Mouse (Mus musculus): Measurements from ENCODE around the gene Tldc2. TPM values are rescaled to one million over a fixed set of nuclear protein-coding genes. Genes with fewer than 3 reads are reported as not detected.

Gene Tldc2
- polyA plus RNA-seq, 1 experiment from 2014 or later = not detected

- peaks cover 76% of the 10 kb centered on the region for H3K27me3 ChIP-seq
- peaks cover 35% of the 10 kb centered on the region for H3K4me1 ChIP-seq (replicated peaks)
- H3K4me3 ChIP-seq (replicated peaks) = peak within 1 kb of the TSS; percentile 65
- H3K9me3 ChIP-seq (replicated peaks) = no peaks in the 10 kb centered on the region
- peak; percentile 69 for ATAC-seq (ENCODE audit: low read depth)
- WGBS (ENCODE audit: insufficient replicate concordance) = under 1% methylated on average over 102 of the region's 136 CpGs
- no peak for DNase-seq
- H3K9ac ChIP-seq = peak within 1 kb of the TSS; percentile 73
- H3K36me3 ChIP-seq = no peaks in the 10 kb centered on the region
- H3K27ac ChIP-seq = peak within 1 kb of the TSS; percentile 61
- peak within 1 kb of the TSS; percentile 70 for H3K4me2 ChIP-seq
These were observed 7.8 kb upstream of the Tldc2 start, which contains the start of gene Soga1 for GRCm38 (mm10) chr2:157078793-157079700. Soga1 (minus strand) TSS chr2:157079254.

GRCm38 (mm10) chr2:157079701-157080180 is 7.1 kb upstream of the Tldc2 start:
- Histone ChIP-seq H3K27ac (peak overlapping the region; percentile 61; the same call in 1 of the 2 replicates), H3K27me3 (peaks cover 76% of the 10 kb centered on the region), H3K36me3 (no peaks in the 10 kb centered on the region), H3K4me2 (peak overlapping the region; percentile 70), H3K4me3 (replicated peaks) (peak overlapping the region; percentile 65), H3K9ac (0 out of 2 replicates have a peak overlapping the region, but pooled peaks have one; percentile 33), H3K4me1 (replicated peaks) (peaks cover 28% of the 10 kb centered on the region), H3K9me3 (replicated peaks) (no peaks in the 10 kb centered on the region)
- DNase-seq (no peak), ATAC-seq (ENCODE audit: low read depth) (no peak)
- 13% methylated on average over 16 of the region's 16 CpGs for WGBS (ENCODE audit: insufficient replicate concordance)

GRCm38 (mm10) chr2:157081331-157081730 is 5.5 kb upstream of the Tldc2 start:
- no peak overlapping the region for H3K27ac ChIP-seq
- H3K36me3 ChIP-seq = no peaks in the 10 kb centered on the region
- H3K27me3 ChIP-seq = peaks cover 70% of the 10 kb centered on the region
- DNase-seq (no peak), ATAC-seq (ENCODE audit: low read depth) (no peak)
- 77% methylated on average over 8 of the region's 8 CpGs for WGBS (ENCODE audit: insufficient replicate concordance)
- H3K9ac ChIP-seq = no peak overlapping the region
- peaks cover 15% of the 10 kb centered on the region for H3K4me1 ChIP-seq (replicated peaks)
- H3K4me2 ChIP-seq = no peak overlapping the region
- no peak overlapping the region for H3K4me3 ChIP-seq (replicated peaks)
- no peaks in the 10 kb centered on the region for H3K9me3 ChIP-seq (replicated peaks)

- DNase-seq = no peak
- Histone ChIP-seq H3K4me1 (replicated peaks) (peaks cover 9% of the 10 kb centered on the region), H3K9ac (no peak overlapping the region), H3K9me3 (replicated peaks) (no peaks in the 10 kb centered on the region), H3K4me3 (replicated peaks) (no peak overlapping the region), H3K27me3 (peaks cover 64% of the 10 kb centered on the region), H3K36me3 (no peaks in the 10 kb centered on the region), H3K4me2 (no peak overlapping the region), H3K27ac (no peak overlapping the region)
- WGBS (ENCODE audit: insufficient replicate concordance) = 14% methylated on average over 7 of the region's 7 CpGs
- no peak for ATAC-seq (ENCODE audit: low read depth)
These were observed 4.9 kb upstream of the Tldc2 start for GRCm38 (mm10) chr2:157081960-157082359.

- Histone ChIP-seq H3K4me2 (no peak overlapping the region), H3K36me3 (no peaks in the 10 kb centered on the region), H3K4me3 (replicated peaks) (no peak overlapping the region), H3K9me3 (replicated peaks) (no peaks in the 10 kb centered on the region), H3K9ac (no peak overlapping the region), H3K27me3 (peaks cover 33% of the 10 kb centered on the region), H3K27ac (no peak overlapping the region), H3K4me1 (replicated peaks) (no peaks in the 10 kb centered on the region)
- no peak for ATAC-seq (ENCODE audit: low read depth)
- 66% methylated on average over 7 of the region's 7 CpGs for WGBS (ENCODE audit: insufficient replicate concordance)
- DNase-seq = no peak
These were observed 1.8 kb upstream of the Tldc2 start for GRCm38 (mm10) chr2:157084831-157085585.

GRCm38 (mm10) chr2:157087536-157088317 is 872 bp downstream of the Tldc2 start:
- Histone ChIP-seq H3K27me3 (peaks cover 10% of the 10 kb centered on the region), H3K9me3 (replicated peaks) (no peaks in the 10 kb centered on the region), H3K9ac (no peak overlapping the region), H3K27ac (peak overlapping the region; percentile 21; the same call in 1 of the 2 replicates), H3K4me2 (no peak overlapping the region), H3K36me3 (no peaks in the 10 kb centered on the region), H3K4me1 (replicated peaks) (no peaks in the 10 kb centered on the region), H3K4me3 (replicated peaks) (no peak overlapping the region)
- ATAC-seq (ENCODE audit: low read depth) = 0 out of 2 replicates have a peak, but pooled peaks have one; percentile 40
- DNase-seq = no peak
- 67% methylated on average over 14 of the region's 14 CpGs for WGBS (ENCODE audit: insufficient replicate concordance)

- Histone ChIP-seq H3K4me3 (replicated peaks) (no peak overlapping the region), H3K4me2 (no peak overlapping the region), H3K9ac (no peak overlapping the region), H3K27ac (no peak overlapping the region), H3K36me3 (no peaks in the 10 kb centered on the region), H3K27me3 (0 out of 2 replicates have a peak, but pooled peaks cover 3% of the 10 kb centered on the region), H3K9me3 (replicated peaks) (no peaks in the 10 kb centered on the region), H3K4me1 (replicated peaks) (no peaks in the 10 kb centered on the region)
- 66% methylated on average over 8 of the region's 8 CpGs for WGBS (ENCODE audit: insufficient replicate concordance)
- ATAC-seq (ENCODE audit: low read depth) (no peak), DNase-seq (no peak)
These were observed 5.2 kb downstream of the Tldc2 start for GRCm38 (mm10) chr2:157092024-157092423.

- peak; percentile 34; the same call in 1 of the 2 replicates for ATAC-seq (ENCODE audit: low read depth)
- H3K9ac ChIP-seq = no peak overlapping the region
- H3K27ac ChIP-seq = no peak overlapping the region
- H3K36me3 ChIP-seq = peaks cover 19% of the 10 kb centered on the region
- no peak overlapping the region for H3K4me2 ChIP-seq
- no peaks in the 10 kb centered on the region for H3K9me3 ChIP-seq (replicated peaks)
- 54% methylated on average over 9 of the region's 9 CpGs for WGBS (ENCODE audit: insufficient replicate concordance)
- H3K4me1 ChIP-seq (replicated peaks) = no peaks in the 10 kb centered on the region
- no peak overlapping the region for H3K4me3 ChIP-seq (replicated peaks)
- no peak for DNase-seq
- H3K27me3 ChIP-seq = 0 out of 2 replicates have a peak, but pooled peaks cover 3% of the 10 kb centered on the region
These were observed 8.3 kb downstream of the Tldc2 start for GRCm38 (mm10) chr2:157095005-157095755.

- Histone ChIP-seq H3K4me3 (replicated peaks) (no peak overlapping the region), H3K9ac (no peak overlapping the region), H3K36me3 (peaks cover 54% of the 10 kb centered on the region), H3K27ac (no peak overlapping the region), H3K4me2 (no peak overlapping the region), H3K9me3 (replicated peaks) (no peaks in the 10 kb centered on the region), H3K27me3 (no peaks in the 10 kb centered on the region), H3K4me1 (replicated peaks) (no peaks in the 10 kb centered on the region)
- WGBS (ENCODE audit: insufficient replicate concordance) = 78% methylated on average over 12 of the region's 12 CpGs
- DNase-seq = no peak
- no peak for ATAC-seq (ENCODE audit: low read depth)
These were observed 12.9 kb downstream of the Tldc2 start for GRCm38 (mm10) chr2:157099532-157100318.

GRCm38 (mm10) chr2:157100319-157100605 is 13.4 kb downstream of the Tldc2 start:
- Histone ChIP-seq H3K9me3 (replicated peaks) (no peaks in the 10 kb centered on the region), H3K4me1 (replicated peaks) (no peaks in the 10 kb centered on the region), H3K4me3 (replicated peaks) (no peak overlapping the region), H3K36me3 (peaks cover 58% of the 10 kb centered on the region), H3K27ac (no peak overlapping the region), H3K4me2 (no peak overlapping the region), H3K9ac (no peak overlapping the region), H3K27me3 (no peaks in the 10 kb centered on the region)
- DNase-seq (no peak), ATAC-seq (ENCODE audit: low read depth) (no peak)
- 85% methylated on average over 12 of the region's 12 CpGs for WGBS (ENCODE audit: insufficient replicate concordance)
